Mouse (Mus musculus) liver, embryonic 15.5 days (tissue): ENCODE results near the gene Alg5. TPM values are rescaled to one million over a fixed set of nuclear protein-coding genes. Genes with fewer than 3 reads are reported as not detected.
A peak's percentile ranks its signal among the peaks of the same experiment; 100 is the strongest.

ENCODE experiments used
- ATAC-seq: fragments of 200-750 bp; cut with Nextera tagmentation; 2 replicates; pipeline ENCODE4 v1.8.0; 2017; ENCODE audit warnings: moderate number of reproducible peaks, mild to moderate bottlenecking, moderate library complexity; ENCODE audit not compliant: insufficient read depth
- H3K27ac ChIP-seq: fragments of 300-500 bp; sonication (generic); replicated peaks from 2 replicates; pipeline ENCODE4 v1.5.1; 2015; ENCODE audit warnings: mild to moderate bottlenecking, inconsistent platforms
- H3K27me3 ChIP-seq: fragments of 300-500 bp; sonication (generic); 2 replicates; pipeline ENCODE4 v1.6.1; 2015; ENCODE audit warnings: mild to moderate bottlenecking, inconsistent platforms
- H3K36me3 ChIP-seq: fragments of 300-500 bp; sonication (generic); replicated peaks from 2 replicates; pipeline ENCODE4 v1.6.1; 2015; ENCODE audit warnings: moderate library complexity, mild to moderate bottlenecking, inconsistent platforms
- H3K4me1 ChIP-seq: fragments of 300-500 bp; sonication (generic); replicated peaks from 2 replicates; pipeline ENCODE4 v1.6.1; 2015; ENCODE audit warnings: inconsistent platforms
- H3K4me2 ChIP-seq: fragments of 300-500 bp; sonication (generic); 2 replicates; pipeline ENCODE4 v1.6.1; 2015; ENCODE audit warnings: moderate library complexity, mild to moderate bottlenecking, inconsistent platforms
- H3K4me3 ChIP-seq: fragments of 300-500 bp; sonication (generic); replicated peaks from 2 replicates; pipeline ENCODE4 v1.5.1; 2015; ENCODE audit warnings: mild to moderate bottlenecking, inconsistent platforms
- H3K9ac ChIP-seq: fragments of 300-500 bp; sonication (generic); 2 replicates; pipeline ENCODE4 v1.6.1; 2015; ENCODE audit warnings: moderate library complexity, mild to moderate bottlenecking, inconsistent platforms
- H3K9me3 ChIP-seq: fragments of 300-500 bp; sonication (generic); replicated peaks from 2 replicates; pipeline ENCODE4 v1.6.1; 2016; ENCODE audit warnings: inconsistent platforms
- WGBS: fragments of 180-500 bp; shearing (Covaris S2); methylation state at CpG from one replicate; pipeline ENCODE4 v1.1.7; 2015; ENCODE audit warnings: mixed read lengths; ENCODE audit not compliant: insufficient replicate concordance; 5-methylcytosine and 5-hydroxymethylcytosine counted together
- polyA plus RNA-seq: library from polyadenylated mRNA; unstranded; fragments of >200 nt; fragmentation: Nextera tagmentation; extraction: Ambion mirVana; gene quantifications from 2 replicates; pipeline ENCODE4 v1.2.1, GENCODE M21; 2015

Gene Alg5
- polyA plus RNA-seq, 1 experiment from 2014 or later: 21.9 TPM

DNA sequence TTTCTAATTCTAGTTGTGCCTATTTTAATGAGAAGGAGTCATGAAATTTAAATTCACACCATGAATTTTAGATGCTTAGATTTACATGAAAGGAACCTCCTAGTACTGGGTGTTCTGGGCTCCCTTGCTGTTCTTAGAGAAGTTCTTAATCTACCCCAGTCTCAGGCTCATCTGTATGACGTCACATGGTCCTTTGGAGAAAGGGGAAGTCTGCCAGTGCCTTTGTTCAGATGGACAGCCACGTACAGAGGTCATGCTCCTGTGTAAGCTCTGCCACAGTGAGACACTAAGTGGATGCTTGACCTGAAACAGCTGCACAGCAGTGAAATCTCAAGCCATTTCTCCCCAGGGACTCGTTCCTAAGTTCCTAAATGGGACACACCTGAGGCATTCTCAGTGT is 16.4 kb upstream of the Alg5 start:
- H3K9me3 ChIP-seq: no peaks in the 10 kb centered on the region
- H3K4me3 ChIP-seq: no peak overlapping the region
- peaks cover 12% of the 10 kb centered on the region for H3K4me1 ChIP-seq
- no peak overlapping the region for H3K27ac ChIP-seq
- H3K27me3 ChIP-seq: no peaks in the 10 kb centered on the region
- H3K36me3 ChIP-seq: peaks cover 81% of the 10 kb centered on the region
- no peak overlapping the region for H3K9ac ChIP-seq
- no peak for ATAC-seq
- H3K4me2 ChIP-seq: no peak overlapping the region
- 47% methylated on average over 3 of the region's 3 CpGs for WGBS

DNA sequence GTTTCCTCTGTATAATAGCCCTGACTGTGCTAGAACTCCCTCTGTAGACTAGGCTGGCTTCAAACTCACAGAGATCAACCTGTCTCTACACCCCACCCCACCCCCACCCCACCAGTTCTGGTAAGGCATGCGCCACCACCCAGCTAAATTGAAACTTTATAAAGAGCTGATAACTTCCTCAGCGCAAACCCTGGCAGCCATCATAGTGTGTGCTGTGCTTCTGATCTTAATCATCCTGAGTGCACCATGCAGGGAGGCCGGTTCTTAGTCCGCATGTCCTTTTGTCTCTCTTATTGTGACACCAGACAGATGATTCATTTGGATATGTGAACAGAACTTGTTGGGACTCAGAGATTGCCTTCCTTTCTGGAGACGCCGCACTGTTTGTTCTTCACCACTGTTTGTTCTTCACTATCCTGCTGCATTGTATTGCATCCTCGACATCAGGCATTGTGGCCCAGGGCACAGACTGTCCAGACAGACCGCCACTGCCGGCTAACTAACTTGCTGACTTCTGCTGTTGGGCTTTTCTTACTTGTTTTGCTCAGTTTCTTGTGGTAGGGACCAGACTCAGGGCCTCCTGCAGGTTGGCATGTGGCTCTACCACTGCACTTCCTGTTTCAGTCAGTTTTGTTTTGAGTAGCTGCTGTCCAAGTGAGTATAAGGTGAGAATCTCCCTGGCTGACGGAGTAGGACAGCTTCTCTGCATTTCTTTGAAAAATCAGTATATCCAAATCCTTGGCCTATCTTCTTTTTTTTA is 11.4 kb upstream of the Alg5 start:
- no peak for ATAC-seq
- H3K27ac ChIP-seq: no peak overlapping the region

DNA sequence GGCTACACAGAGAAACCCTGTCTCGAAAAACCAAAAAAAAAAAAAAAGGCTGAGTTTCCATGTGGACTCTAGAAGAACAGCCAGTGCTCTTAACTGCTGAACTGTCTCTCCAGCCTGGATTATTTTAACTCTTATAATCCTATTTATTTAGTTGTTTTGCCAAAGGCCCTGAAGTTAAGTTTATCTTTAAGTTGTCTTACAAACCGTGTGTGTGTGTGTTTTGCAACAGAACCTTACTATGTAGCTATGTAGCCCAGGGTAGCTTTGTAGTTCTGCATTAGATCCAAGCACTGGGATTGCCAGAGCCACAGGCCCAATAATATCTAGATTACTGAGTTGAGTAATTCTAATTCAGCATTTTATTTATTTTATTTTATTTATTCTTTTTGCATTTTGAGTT is 10.0 kb upstream of the Alg5 start:
- Histone ChIP-seq H3K36me3 (peaks cover 79% of the 10 kb centered on the region), H3K9ac (no peak overlapping the region), H3K4me3 (no peak overlapping the region), H3K27ac (no peak overlapping the region), H3K4me1 (peaks cover 16% of the 10 kb centered on the region), H3K27me3 (no peaks in the 10 kb centered on the region), H3K4me2 (no peak overlapping the region), H3K9me3 (no peaks in the 10 kb centered on the region)
- no peak for ATAC-seq
- WGBS: 63% methylated on average over 2 of the region's 2 CpGs

More for the DNA sequence above, 11.4 kb upstream of the Alg5 start:
- no peaks in the 10 kb centered on the region for H3K9me3 ChIP-seq
- H3K4me1 ChIP-seq: peaks cover 16% of the 10 kb centered on the region
- H3K27me3 ChIP-seq: no peaks in the 10 kb centered on the region
- H3K4me3 ChIP-seq: no peak overlapping the region
- H3K9ac ChIP-seq: no peak overlapping the region
- WGBS: 52% methylated on average over 10 of the region's 10 CpGs
- H3K4me2 ChIP-seq: no peak overlapping the region
- H3K36me3 ChIP-seq: peaks cover 71% of the 10 kb centered on the region

DNA sequence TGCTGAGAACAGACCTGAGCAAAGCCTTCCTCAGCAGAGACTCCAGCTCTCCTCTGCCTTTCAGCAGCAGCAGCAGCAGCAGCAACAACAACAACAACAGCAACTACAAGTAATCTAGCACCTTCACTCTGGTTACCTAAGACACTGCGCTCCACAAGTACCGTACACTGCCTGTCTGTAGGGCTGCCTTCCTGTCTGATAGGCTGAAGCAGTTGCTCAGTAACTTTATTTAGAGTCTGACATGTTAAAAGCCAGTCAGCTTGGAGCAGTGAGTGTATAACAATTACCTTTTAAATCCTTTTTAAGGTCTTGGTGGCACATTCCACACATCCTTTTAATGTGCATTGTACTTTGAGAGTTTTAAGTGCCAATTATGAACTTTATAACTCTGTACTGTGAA is 7.8 kb upstream of the Alg5 start:
- Histone ChIP-seq H3K4me1 (peaks cover 22% of the 10 kb centered on the region), H3K27me3 (no peaks in the 10 kb centered on the region), H3K9me3 (no peaks in the 10 kb centered on the region), H3K9ac (no peak overlapping the region), H3K4me2 (no peak overlapping the region), H3K4me3 (no peak overlapping the region), H3K27ac (no peak overlapping the region), H3K36me3 (peaks cover 81% of the 10 kb centered on the region)
- no peak for ATAC-seq
- WGBS: 85% methylated on average over 2 of the region's 2 CpGs

DNA sequence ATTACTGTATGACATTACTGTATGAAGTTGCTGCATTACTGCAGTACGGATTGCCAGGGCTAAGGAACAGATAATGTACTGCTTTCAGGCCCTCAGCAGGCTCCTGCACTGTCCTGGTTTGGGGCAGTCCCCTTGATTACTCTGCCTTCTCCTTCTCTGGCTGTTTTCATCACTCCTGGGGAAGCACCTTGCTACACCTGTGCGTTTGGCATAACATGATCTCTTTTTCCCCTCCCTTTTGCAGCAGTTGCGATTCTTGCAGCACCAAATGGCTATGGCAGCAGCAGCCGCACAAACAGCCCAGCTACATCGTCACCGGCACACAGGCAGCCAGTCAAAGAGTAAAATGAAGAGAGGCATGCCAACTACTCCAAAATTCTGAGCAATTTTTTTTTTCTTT is 7.2 kb upstream of the Alg5 start:
- 81% methylated on average over 6 of the region's 6 CpGs for WGBS
- Histone ChIP-seq H3K4me3 (no peak overlapping the region), H3K27ac (no peak overlapping the region), H3K4me1 (peaks cover 24% of the 10 kb centered on the region), H3K27me3 (no peaks in the 10 kb centered on the region), H3K4me2 (no peak overlapping the region), H3K9me3 (no peaks in the 10 kb centered on the region), H3K36me3 (peaks cover 81% of the 10 kb centered on the region), H3K9ac (no peak overlapping the region)
- ATAC-seq: no peak

DNA sequence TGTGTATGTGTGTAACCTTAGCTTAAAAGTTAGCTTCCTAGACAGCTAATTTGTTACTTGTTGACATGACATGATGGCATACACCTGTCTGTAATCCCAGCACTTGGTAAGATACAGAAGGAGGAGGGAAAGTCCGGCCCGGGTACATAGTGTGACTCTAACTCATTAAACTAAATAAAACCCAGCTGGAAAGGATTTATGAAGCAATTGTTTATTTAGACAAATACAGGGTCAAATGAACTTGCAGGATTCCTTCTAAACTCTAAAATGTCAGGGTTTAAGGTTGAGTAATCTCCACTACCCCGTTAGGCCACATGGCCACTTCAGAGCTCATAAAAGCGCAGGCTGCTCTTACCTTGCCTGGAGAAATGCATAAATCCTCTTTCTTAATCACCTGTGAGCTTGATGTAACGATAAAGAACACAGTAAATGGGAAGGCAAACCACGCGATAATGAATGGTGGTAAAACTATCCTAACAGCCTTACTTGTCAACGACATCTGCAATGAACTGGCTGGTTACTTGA is 3.7 kb upstream of the Alg5 start:
- Histone ChIP-seq H3K27ac (no peak overlapping the region), H3K4me3 (no peak overlapping the region), H3K9ac (no peak overlapping the region), H3K9me3 (no peaks in the 10 kb centered on the region), H3K27me3 (no peaks in the 10 kb centered on the region), H3K36me3 (peaks cover 66% of the 10 kb centered on the region), H3K4me1 (peaks cover 30% of the 10 kb centered on the region), H3K4me2 (no peak overlapping the region)
- 84% methylated on average over 8 of the region's 8 CpGs for WGBS
- ATAC-seq: no peak

DNA sequence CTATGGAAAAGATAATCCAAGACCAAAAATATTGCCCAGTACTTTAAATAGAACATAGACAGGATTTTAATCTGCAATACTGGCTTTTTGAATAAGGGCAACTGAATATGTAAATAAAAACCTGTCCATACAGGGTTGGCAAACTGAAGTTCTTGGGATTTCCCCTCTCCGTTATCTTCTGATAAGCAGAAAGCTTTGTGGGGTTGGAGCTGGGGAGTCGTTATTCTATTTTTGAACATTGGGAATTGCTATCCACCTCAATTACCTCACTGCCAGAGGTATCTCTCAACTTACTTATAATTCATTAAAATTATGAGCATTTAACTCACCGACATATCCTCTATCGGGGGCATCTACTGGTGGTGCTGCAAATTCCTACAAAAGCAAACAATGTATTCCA is 3.0 kb upstream of the Alg5 start:
- Histone ChIP-seq H3K4me3 (no peak overlapping the region), H3K4me1 (peaks cover 30% of the 10 kb centered on the region), H3K36me3 (peaks cover 59% of the 10 kb centered on the region), H3K4me2 (no peak overlapping the region), H3K9me3 (no peaks in the 10 kb centered on the region), H3K27me3 (no peaks in the 10 kb centered on the region), H3K9ac (no peak overlapping the region), H3K27ac (no peak overlapping the region)
- 57% methylated on average over 4 of the region's 4 CpGs for WGBS
- no peak for ATAC-seq

DNA sequence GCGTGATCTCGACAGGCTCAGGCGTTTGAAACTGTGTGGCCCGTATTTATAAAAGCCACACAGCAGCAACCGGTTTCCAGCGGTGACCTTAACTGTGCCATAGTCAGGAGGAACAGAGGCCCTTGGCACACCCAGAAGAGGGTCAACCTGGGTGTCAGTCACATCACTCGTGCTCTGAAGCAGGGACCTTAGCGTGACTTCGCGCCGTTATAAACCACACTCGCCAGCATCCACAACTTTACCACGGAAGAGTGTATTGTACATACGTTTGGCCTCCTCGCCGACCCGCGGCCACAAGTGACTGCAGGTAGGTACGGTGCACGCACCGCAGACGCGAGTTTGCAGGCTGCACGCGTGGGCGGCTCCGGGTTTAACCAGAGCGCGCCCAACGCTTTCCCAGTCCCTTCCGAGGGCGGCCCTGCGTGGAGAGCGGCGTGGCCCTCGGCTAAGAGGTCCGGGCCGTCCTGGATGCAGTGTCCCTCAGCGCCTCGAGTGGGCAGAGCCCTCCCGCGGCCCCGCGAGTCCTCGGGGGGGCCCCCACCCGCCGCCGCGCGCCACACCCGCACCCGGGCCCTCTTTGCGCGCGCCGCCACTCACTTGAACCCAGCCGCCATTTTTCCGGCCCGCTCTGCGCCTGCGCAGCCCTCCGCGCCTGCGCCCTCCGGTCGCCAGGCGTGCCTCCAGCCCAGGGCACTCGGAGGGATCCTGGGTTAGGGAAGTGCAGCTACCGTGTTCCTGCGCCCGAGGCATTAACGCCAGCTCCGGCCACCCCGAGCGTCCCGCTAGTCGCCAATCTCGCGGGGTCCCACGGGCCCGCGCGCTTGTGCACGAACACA is 710 bp upstream of the Alg5 start:
- Histone ChIP-seq H3K4me1 (peaks cover 30% of the 10 kb centered on the region), H3K27me3 (no peaks in the 10 kb centered on the region), H3K4me2 (peak overlapping the region; percentile 98), H3K9me3 (no peaks in the 10 kb centered on the region), H3K4me3 (peak overlapping the region; percentile 87), H3K27ac (peak overlapping the region; percentile 99), H3K36me3 (peaks cover 44% of the 10 kb centered on the region), H3K9ac (peak overlapping the region; percentile 83)
- under 1% methylated on average over 84 of the region's 84 CpGs for WGBS
- peak; percentile 93 for ATAC-seq

DNA sequence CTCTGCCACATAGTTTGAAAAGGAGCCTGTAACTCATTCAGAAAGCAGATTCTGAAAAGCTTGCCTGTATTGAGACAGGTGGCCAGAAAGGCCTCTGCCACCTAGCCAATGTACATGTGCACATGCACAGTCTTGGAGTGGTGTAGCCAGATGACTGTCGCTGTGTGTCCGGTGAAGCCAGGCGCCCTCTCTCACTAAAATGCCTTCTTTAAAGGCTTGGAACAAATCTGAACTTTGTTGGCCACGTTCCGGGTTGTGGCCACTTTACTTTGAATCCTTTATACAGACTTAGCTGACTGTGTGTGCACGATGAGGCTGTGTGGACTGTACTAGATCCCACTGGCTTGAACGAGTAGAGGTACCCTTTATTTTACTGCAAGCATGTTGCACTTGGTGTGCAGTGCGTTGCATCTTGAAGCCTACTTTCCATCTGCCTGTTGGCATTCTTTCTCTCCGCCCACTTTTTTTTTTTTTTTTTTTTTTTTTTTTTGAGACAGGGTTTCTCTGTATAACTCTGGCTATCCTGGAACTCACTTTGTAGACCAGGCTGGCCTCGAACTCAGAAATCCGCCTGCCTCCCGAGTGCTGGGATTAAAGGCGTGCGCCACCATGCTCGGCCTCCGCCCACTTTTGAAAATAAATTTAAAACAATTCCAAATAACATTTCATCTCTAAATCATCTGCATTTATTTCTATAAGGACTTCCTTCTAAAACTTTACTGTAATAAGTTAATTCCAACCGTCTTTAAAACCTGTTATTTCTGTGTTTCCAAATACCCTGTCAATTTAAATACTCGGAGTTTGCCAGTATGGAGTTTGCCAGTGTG is 975 bp downstream of the Alg5 start:
- H3K27ac ChIP-seq: peak overlapping the region; percentile 99
- no peak for ATAC-seq
- WGBS: 42% methylated on average over 18 of the region's 18 CpGs
- peak overlapping the region; percentile 87 for H3K4me3 ChIP-seq
- peaks cover 30% of the 10 kb centered on the region for H3K4me1 ChIP-seq
- H3K27me3 ChIP-seq: no peaks in the 10 kb centered on the region
- peak overlapping the region; percentile 83 for H3K9ac ChIP-seq
- peaks cover 40% of the 10 kb centered on the region for H3K36me3 ChIP-seq
- H3K4me2 ChIP-seq: peak overlapping the region; percentile 98
- no peaks in the 10 kb centered on the region for H3K9me3 ChIP-seq

DNA sequence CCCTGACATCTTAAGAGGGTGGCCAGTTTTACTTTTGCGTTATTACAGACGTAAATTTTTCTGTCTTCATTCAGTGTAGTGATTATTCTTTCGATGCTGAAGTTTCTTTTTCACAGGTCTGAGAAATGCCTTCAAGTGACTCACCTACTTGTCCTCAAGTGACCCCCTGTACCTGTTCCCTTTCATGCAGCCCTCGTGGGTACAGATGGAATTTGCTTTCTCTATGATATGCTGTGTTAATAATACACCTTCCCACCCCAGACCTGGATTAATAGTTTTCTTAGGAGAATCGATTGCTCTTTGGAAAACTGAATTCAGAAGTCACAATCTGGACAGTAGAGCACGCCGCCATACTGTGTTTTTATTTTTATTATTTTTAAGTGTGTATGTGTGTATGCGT is 2.0 kb downstream of the Alg5 start:
- H3K9ac ChIP-seq: no peak overlapping the region
- no peak overlapping the region for H3K4me2 ChIP-seq
- no peaks in the 10 kb centered on the region for H3K27me3 ChIP-seq
- H3K36me3 ChIP-seq: peaks cover 41% of the 10 kb centered on the region
- no peak overlapping the region for H3K4me3 ChIP-seq
- no peaks in the 10 kb centered on the region for H3K9me3 ChIP-seq
- peaks cover 26% of the 10 kb centered on the region for H3K4me1 ChIP-seq
- 86% methylated on average over 8 of the region's 8 CpGs for WGBS
- no peak overlapping the region for H3K27ac ChIP-seq
- ATAC-seq: no peak

DNA sequence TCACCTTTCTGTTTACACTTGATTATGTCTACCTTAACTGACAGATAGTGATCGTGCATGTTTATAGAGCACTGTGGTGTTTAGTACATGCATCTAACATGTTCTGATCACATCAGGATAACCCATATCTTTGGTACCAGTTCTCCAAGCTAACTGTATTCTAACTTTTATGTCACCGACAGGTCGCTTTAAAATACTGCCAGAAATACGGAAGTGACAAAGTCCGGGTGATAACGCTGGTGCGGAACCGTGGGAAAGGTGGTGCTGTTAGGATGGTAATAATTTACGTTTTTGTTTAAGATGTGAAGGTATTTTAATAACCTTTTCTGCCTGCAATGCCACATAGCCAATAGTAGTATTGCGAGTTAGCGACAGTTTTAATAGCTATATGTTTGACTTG is 6.6 kb downstream of the Alg5 start:
- Histone ChIP-seq H3K4me1 (no peaks in the 10 kb centered on the region), H3K27ac (no peak overlapping the region), H3K4me3 (no peak overlapping the region), H3K9me3 (no peaks in the 10 kb centered on the region), H3K9ac (no peak overlapping the region), H3K36me3 (peaks cover 75% of the 10 kb centered on the region), H3K4me2 (no peak overlapping the region), H3K27me3 (no peaks in the 10 kb centered on the region)
- 89% methylated on average over 11 of the region's 11 CpGs for WGBS
- no peak for ATAC-seq
